Mouse (Mus musculus) intestine, embryonic 16.5 days (tissue): ENCODE results near the gene Adamts4. TPM values are rescaled to one million over a fixed set of nuclear protein-coding genes. Genes with fewer than 3 reads are reported as not detected.

Source experiments
- ATAC-seq: fragments of 200-750 bp; cut with Nextera tagmentation; 2 replicates; pipeline ENCODE4 v1.8.0; 2017; ENCODE audit warnings: moderate TSS enrichment, moderate library complexity
- H3K27ac ChIP-seq: fragments of 300-500 bp; sonication (generic); 2 replicates; pipeline ENCODE4 v1.5.1; 2014; ENCODE audit warnings: mild to moderate bottlenecking, low read length
- H3K27me3 ChIP-seq: fragments of 300-500 bp; sonication (generic); replicated peaks from 2 replicates; pipeline ENCODE4 v1.6.1; 2014; ENCODE audit warnings: low read length, control low read depth, mixed read lengths; ENCODE audit not compliant: control insufficient read depth, insufficient read depth
- H3K36me3 ChIP-seq: fragments of 300-500 bp; sonication (generic); 2 replicates; pipeline ENCODE4 v1.6.1; 2014; ENCODE audit warnings: low read length, control low read depth; ENCODE audit not compliant: control insufficient read depth, insufficient read depth
- H3K4me1 ChIP-seq: fragments of 300-500 bp; sonication (generic); 2 replicates; pipeline ENCODE4 v1.6.1; 2014; ENCODE audit warnings: low read length, control low read depth, mixed read lengths; ENCODE audit not compliant: control insufficient read depth, insufficient read depth
- H3K4me2 ChIP-seq: fragments of 300-500 bp; sonication (generic); 2 replicates; pipeline ENCODE4 v1.6.1; 2014; ENCODE audit warnings: low read depth, low read length, control low read depth
- H3K4me3 ChIP-seq: fragments of 300-500 bp; sonication (generic); 2 replicates; pipeline ENCODE4 v1.5.1; 2014; ENCODE audit warnings: mild to moderate bottlenecking, low read length
- H3K9ac ChIP-seq: fragments of 300-500 bp; sonication (generic); 2 replicates; pipeline ENCODE4 v1.6.1; 2014; ENCODE audit warnings: low read depth, low read length
- H3K9me3 ChIP-seq: fragments of 300-500 bp; sonication (generic); 2 replicates; pipeline ENCODE4 v1.6.1; 2016; ENCODE audit warnings: low read length, control low read depth; ENCODE audit not compliant: control insufficient read depth
- WGBS: fragments of 180-500 bp; shearing (Covaris S2); extraction: QIAGEN DNeasy Blood & Tissue Kit; methylation state at CpG from one replicate; pipeline ENCODE4 v1.1.7; 2014; 5-methylcytosine and 5-hydroxymethylcytosine counted together
- polyA plus RNA-seq: library from polyadenylated mRNA; unstranded; fragments of >200 nt; fragmentation: Nextera tagmentation; extraction: Ambion mirVana; gene quantifications from 2 replicates; pipeline ENCODE4 v1.2.1, GENCODE M21; 2015

Gene Adamts4
- polyA plus RNA-seq, 1 experiment from 2014 or later: 7.0 TPM

DNA sequence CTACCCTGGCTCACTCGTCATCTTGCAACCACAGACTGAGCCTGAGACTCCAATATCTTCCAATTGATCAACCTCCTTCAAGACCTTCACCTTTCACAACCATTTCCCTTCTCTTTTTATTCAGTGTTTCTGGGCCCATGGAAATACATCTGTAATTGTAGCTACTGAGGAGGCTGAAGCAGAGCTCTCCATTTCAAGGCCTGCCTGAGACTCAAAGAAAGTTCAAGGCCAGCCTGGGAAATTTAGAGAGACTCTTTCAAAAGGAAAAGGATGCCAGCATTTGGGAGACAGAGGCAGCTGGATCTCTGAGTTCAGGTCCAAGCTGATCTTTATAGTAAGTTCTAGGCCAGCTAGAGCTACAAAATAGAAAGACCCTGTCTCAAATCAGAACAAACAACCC, 22.3 kb upstream of the Adamts4 start:
- H3K4me2 ChIP-seq: no peak overlapping the region
- no peak overlapping the region for H3K27ac ChIP-seq
- ATAC-seq: no peak
- H3K9me3 ChIP-seq: no peaks in the 10 kb centered on the region
- no peaks in the 10 kb centered on the region for H3K27me3 ChIP-seq
- no peak overlapping the region for H3K4me3 ChIP-seq
- H3K9ac ChIP-seq: no peak overlapping the region
- H3K4me1 ChIP-seq: peaks cover 3% of the 10 kb centered on the region
- H3K36me3 ChIP-seq: no peaks in the 10 kb centered on the region
- WGBS: 92% methylated on average over 1 of the region's 1 CpGs

GRCm38 (mm10) chr1:171229750-171230149, 20.5 kb upstream of the Adamts4 start:
- Histone ChIP-seq H3K27me3 (no peaks in the 10 kb centered on the region), H3K9ac (no peak overlapping the region), H3K4me1 (no peaks in the 10 kb centered on the region; the same call in 1 of the 2 replicates), H3K36me3 (0 out of 2 replicates have a peak, but pooled peaks cover 3% of the 10 kb centered on the region), H3K27ac (no peak overlapping the region), H3K4me2 (no peak overlapping the region), H3K9me3 (no peaks in the 10 kb centered on the region), H3K4me3 (no peak overlapping the region)
- ATAC-seq: no peak
- WGBS: 60% methylated on average over 6 of the region's 6 CpGs

DNA sequence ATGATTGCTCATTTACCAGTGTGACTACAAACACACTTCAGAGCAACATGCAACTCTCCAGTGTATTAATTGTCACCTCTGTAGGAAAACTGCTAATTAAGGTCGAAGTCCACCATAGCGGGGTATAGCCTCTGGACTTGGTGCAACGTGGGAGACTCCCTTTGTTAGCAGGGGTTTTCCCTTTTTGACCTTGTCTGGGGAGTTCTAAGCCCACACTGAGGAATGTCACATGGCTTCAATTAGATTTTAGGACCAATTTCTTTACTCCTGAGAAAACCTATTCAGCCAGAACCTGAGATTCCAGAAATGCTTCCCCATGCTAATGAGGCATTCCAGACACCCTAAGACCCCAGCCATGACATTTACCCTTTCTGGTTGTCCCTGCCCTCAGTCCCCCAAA, 20.0 kb upstream of the Adamts4 start:
- WGBS: 69% methylated on average over 3 of the region's 3 CpGs
- Histone ChIP-seq H3K27ac (no peak overlapping the region), H3K9me3 (no peaks in the 10 kb centered on the region), H3K4me2 (no peak overlapping the region), H3K4me1 (no peaks in the 10 kb centered on the region; the same call in 1 of the 2 replicates), H3K36me3 (peaks cover 8% of the 10 kb centered on the region; the same call in 1 of the 2 replicates), H3K9ac (no peak overlapping the region), H3K27me3 (no peaks in the 10 kb centered on the region), H3K4me3 (no peak overlapping the region)
- ATAC-seq: no peak

- peaks cover 17% of the 10 kb centered on the region; the same call in 1 of the 2 replicates for H3K36me3 ChIP-seq
- no peaks in the 10 kb centered on the region for H3K27me3 ChIP-seq
- 73% methylated on average over 4 of the region's 4 CpGs for WGBS
- H3K4me2 ChIP-seq: no peak overlapping the region
- no peak overlapping the region for H3K9ac ChIP-seq
- H3K4me1 ChIP-seq: no peaks in the 10 kb centered on the region
- ATAC-seq: no peak
- H3K27ac ChIP-seq: no peak overlapping the region
- H3K9me3 ChIP-seq: no peaks in the 10 kb centered on the region
- no peak overlapping the region for H3K4me3 ChIP-seq
These were observed 18.4 kb upstream of the Adamts4 start for GRCm38 (mm10) chr1:171231844-171232243.

- no peak overlapping the region for H3K4me3 ChIP-seq
- WGBS: 81% methylated on average over 5 of the region's 5 CpGs
- H3K4me2 ChIP-seq: no peak overlapping the region
- no peak overlapping the region for H3K27ac ChIP-seq
- ATAC-seq: no peak
- H3K9ac ChIP-seq: no peak overlapping the region
- no peaks in the 10 kb centered on the region for H3K4me1 ChIP-seq
- H3K27me3 ChIP-seq: no peaks in the 10 kb centered on the region
- no peaks in the 10 kb centered on the region for H3K9me3 ChIP-seq
- H3K36me3 ChIP-seq: peaks cover 22% of the 10 kb centered on the region
These were observed 17.9 kb upstream of the Adamts4 start for GRCm38 (mm10) chr1:171232348-171232747.

DNA sequence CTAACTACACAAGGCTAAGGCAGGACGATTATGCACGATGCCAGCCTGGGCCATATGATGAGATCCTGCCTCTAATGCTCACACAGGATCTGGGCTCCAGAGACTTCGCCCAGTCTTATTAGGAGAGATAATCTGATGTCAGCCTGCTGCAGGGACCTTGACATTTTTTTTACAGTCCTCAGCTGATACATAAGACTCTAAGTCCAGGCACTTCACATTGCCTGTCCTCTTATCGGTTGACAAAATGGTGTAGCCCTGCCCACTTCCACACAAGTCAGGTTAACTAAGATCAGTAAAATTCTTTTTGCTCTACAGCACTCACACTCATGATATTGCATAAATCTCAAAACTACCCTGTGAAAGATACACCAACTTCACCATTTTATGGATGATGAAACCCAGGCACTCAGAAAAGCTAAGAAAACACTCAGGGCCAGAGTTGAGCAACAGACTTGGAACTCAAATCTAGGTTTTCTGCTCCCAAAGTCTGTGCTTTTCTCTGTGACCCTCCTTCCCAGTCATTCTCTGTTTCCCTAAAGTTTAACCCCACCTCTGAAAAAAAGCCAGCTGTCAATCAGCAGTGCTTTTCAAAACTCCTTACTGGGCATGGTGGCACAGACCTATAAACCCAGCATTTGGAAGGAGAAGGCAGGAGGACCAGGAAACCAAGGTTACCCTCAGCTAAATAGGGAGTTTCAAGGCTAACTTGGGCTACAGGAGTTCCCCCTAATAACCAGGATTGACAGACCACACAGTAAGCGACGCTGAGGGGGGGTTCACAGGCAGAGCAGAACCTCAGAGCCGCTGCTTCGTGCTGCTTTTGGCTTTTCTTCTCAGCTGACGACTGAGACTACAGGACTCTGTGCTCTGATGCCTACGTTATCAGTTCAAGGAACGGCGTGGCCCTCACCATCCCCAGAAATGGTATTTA, 17.2 kb upstream of the Adamts4 start:
- WGBS: 75% methylated on average over 12 of the region's 12 CpGs

DNA sequence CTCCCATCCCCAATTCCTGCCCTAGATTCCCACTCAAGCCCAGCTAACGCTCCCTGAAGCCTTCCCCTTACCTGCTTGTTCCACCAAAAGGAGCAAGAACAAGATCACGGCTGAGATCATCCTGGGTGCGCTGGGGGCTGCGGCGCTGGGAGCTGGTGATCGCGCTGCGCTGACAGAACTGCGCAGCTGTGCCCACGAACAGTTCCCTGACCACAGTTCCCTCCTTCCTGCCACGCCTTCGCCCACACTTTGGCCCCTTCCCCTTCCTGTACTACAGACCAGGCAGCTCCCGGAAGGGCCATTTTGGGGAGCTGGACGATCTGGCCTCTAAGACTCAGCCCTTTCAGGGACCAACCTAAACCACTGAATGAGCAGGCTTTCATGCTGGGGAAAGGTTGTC, 16.1 kb upstream of the Adamts4 start, which contains the start of gene Fcer1g:
Gene Fcer1g (minus strand): TSS at position 240 of the 400 bp plus-strand sequence.
- H3K27ac ChIP-seq: 0 out of 2 replicates have a peak within 1 kb of the TSS, but pooled peaks have one; percentile 21
- no peak for ATAC-seq
- peaks cover 31% of the 10 kb centered on the region for H3K36me3 ChIP-seq
- H3K27me3 ChIP-seq: no peaks in the 10 kb centered on the region
- no peak within 1 kb of the TSS for H3K9ac ChIP-seq
- no peak within 1 kb of the TSS for H3K4me2 ChIP-seq
- 92% methylated on average over 14 of the region's 14 CpGs for WGBS
- H3K4me1 ChIP-seq: no peaks in the 10 kb centered on the region
- 0 out of 2 replicates have a peak within 1 kb of the TSS, but pooled peaks have one; percentile 4 for H3K4me3 ChIP-seq
- no peaks in the 10 kb centered on the region for H3K9me3 ChIP-seq

More for the DNA sequence above, 17.2 kb upstream of the Adamts4 start:
- no peaks in the 10 kb centered on the region for H3K27me3 ChIP-seq
- no peaks in the 10 kb centered on the region for H3K4me1 ChIP-seq
- peak; percentile 32 for ATAC-seq
- no peaks in the 10 kb centered on the region for H3K9me3 ChIP-seq
- H3K27ac ChIP-seq: 0 out of 2 replicates have a peak overlapping the region, but pooled peaks have one; percentile 21
- no peak overlapping the region for H3K4me2 ChIP-seq
- H3K9ac ChIP-seq: no peak overlapping the region
- H3K4me3 ChIP-seq: 0 out of 2 replicates have a peak overlapping the region, but pooled peaks have one; percentile 4
- H3K36me3 ChIP-seq: peaks cover 27% of the 10 kb centered on the region

DNA sequence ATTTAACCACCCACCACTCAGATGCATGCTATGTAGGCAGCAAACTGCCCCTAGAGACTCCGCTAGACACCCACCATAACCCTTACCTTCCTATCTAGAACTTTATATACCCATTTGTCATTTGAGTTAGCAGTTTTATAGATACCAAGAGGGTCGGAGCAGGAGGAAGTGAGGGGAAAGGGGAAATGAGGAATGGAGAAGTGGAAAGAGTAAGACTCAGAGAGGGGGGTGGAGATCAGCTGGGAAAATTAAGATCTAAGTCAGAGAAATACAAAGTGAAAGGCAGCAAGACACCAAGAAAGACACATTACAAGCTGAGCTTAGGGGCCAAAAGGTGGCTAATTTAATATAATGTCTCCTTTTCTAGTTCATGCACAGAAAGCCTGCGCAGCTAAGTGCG, 15.7 kb upstream of the Adamts4 start:
- no peak for ATAC-seq
- 74% methylated on average over 4 of the region's 4 CpGs for WGBS

DNA sequence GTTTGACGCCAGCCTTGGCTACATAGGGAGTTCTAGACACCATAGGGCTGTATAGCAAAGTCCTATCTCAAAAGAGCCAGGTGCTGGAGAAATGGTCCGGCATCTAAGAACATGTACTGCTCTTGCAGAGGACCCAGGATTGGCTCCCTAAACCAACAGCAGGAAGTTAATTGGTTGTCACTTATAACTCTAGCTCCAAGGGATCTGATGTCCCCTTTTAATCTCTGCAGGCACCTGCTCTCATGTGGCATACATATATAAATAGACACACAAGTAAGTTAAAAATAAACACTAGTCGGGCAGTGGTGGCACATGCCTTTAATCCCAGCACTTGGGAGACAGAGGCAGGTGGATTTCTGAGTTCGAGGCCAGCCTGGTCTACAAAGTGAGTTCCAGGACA, 14.4 kb upstream of the Adamts4 start:
- Histone ChIP-seq H3K4me1 (no peaks in the 10 kb centered on the region), H3K4me3 (no peak overlapping the region), H3K27me3 (no peaks in the 10 kb centered on the region), H3K27ac (no peak overlapping the region), H3K4me2 (no peak overlapping the region), H3K9me3 (no peaks in the 10 kb centered on the region), H3K36me3 (peaks cover 35% of the 10 kb centered on the region), H3K9ac (no peak overlapping the region)
- no peak for ATAC-seq
- WGBS: 90% methylated on average over 4 of the region's 4 CpGs

More for the DNA sequence above, 15.7 kb upstream of the Adamts4 start:
- H3K4me1 ChIP-seq: no peaks in the 10 kb centered on the region
- no peaks in the 10 kb centered on the region for H3K9me3 ChIP-seq
- peaks cover 33% of the 10 kb centered on the region for H3K36me3 ChIP-seq
- no peak overlapping the region for H3K9ac ChIP-seq
- no peak overlapping the region for H3K27ac ChIP-seq
- H3K4me2 ChIP-seq: no peak overlapping the region
- H3K4me3 ChIP-seq: no peak overlapping the region
- H3K27me3 ChIP-seq: no peaks in the 10 kb centered on the region
